In the genomic region with DNA sequence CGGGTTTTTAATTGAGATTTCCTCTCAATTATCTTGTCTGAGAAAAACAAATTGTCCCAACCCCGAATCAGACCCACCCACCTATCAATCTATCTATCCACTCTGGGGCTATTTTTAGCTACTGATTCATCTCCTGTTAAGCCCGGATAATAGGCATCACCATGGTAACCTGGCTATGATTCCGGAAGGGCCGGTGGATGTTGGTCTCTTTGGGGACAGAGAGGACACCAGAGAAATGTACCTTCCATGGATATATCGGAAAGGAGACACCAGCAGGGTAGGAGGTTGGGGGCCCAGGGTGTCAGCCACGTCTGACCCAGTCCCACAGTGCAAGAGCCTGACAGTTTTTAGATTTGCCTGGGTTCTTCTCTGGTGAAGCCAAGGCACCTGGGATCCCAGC, we compare ENCODE assay signal across 8 mouse cellular contexts. TPM values are rescaled to one million over a fixed set of nuclear protein-coding genes. Genes with fewer than 3 reads are reported as not detected.
DNase-seq lines count a peak whose midpoint lies in the region; ATAC-seq and TF ChIP-seq lines count a peak whose summit lies in the region.

No protein-coding gene starts in this region.

- no peak overlapping the region for H3K9ac ChIP-seq in heart, adult 2 months (ENCODE audit: low read depth, low read length)
- H3K9ac ChIP-seq in forebrain, embryonic 12.5 days, result no peak overlapping the region
- H3K9ac ChIP-seq in midbrain, embryonic 13.5 days (replicated peaks), result peak overlapping the region; percentile 28; the same call in 1 of the 2 replicates

- no peak for TF ChIP-seq CTCF in heart, adult 2 months (IDR thresholded peaks at IDR 0.05)
- TF ChIP-seq CTCF in lung, adult 2 months (IDR thresholded peaks at IDR 0.05; ENCODE audit: insufficient read depth, low read length), result no peak

- no peak for TF ChIP-seq EP300 in heart, adult 2 months (IDR thresholded peaks at IDR 0.05; ENCODE audit: insufficient read depth, low read depth, low read length)

- no peaks in the 10 kb centered on the region for H3K79me2 ChIP-seq in heart, adult 2 months (replicated peaks; ENCODE audit: control insufficient read depth, insufficient read depth, low read length)

- peak overlapping the region; percentile 36 for H3K4me2 ChIP-seq in forebrain, embryonic 12.5 days
- peak overlapping the region; percentile 39 for H3K4me2 ChIP-seq in midbrain, embryonic 13.5 days (replicated peaks)

- no peak for DNase-seq in heart, adult 2 months
- DNase-seq in heart, postnatal 25 days (ENCODE audit: low spot score), result no peak
- peak; percentile 75 for DNase-seq in Muller cell, postnatal 12 days (ENCODE audit: inconsistent ontology term)
- no peak for DNase-seq in gastrocnemius, postnatal 36 days
- no peak for DNase-seq in lung, adult 2 months

- peak; percentile 67 for ATAC-seq in forebrain, embryonic 12.5 days (ENCODE audit: low FRiP score)
- ATAC-seq in midbrain, embryonic 13.5 days, result peak; percentile 62
- ATAC-seq in monocyte, adult 5-6 weeks (replicated peaks; ENCODE audit: insufficient number of reproducible peaks, low FRiP score, low TSS enrichment, poor library complexity, severe bottlenecking), result no peak

- peak overlapping the region; percentile 5; the same call in 1 of the 2 replicates for H3K27ac ChIP-seq in heart, adult 2 months
- H3K27ac ChIP-seq in forebrain, embryonic 12.5 days, result peak overlapping the region; percentile 81
- peak overlapping the region; percentile 83 for H3K27ac ChIP-seq in midbrain, embryonic 13.5 days

- no peak for TF ChIP-seq POLR2A in heart, adult 2 months (IDR thresholded peaks at IDR 0.05; ENCODE audit: insufficient read depth, low read depth, low read length)
- TF ChIP-seq POLR2A in lung, adult 2 months (IDR thresholded peaks at IDR 0.05; ENCODE audit: borderline replicate concordance, extremely low read depth, low read depth, low read length), result no peak

- 0 out of 2 replicates have a peak, but pooled peaks cover 3% of the 10 kb centered on the region for H3K9me3 ChIP-seq in forebrain, embryonic 12.5 days
- no peaks in the 10 kb centered on the region for H3K9me3 ChIP-seq in midbrain, embryonic 13.5 days

- intact Hi-C loops in heart, adult 2 months (cut with DNase I), result no loop called here
- intact Hi-C loops in heart, postnatal 25 days (cut with DNase I), result no loop called here
- intact Hi-C loops in gastrocnemius, postnatal 36 days (cut with DNase I), result no loop called here

- H3K27me3 ChIP-seq in heart, adult 2 months (ENCODE audit: control insufficient read depth, insufficient read depth, low read length), result no peaks in the 10 kb centered on the region
- no peaks in the 10 kb centered on the region; the same call in 1 of the 2 replicates for H3K27me3 ChIP-seq in forebrain, embryonic 12.5 days
- H3K27me3 ChIP-seq in midbrain, embryonic 13.5 days, result no peaks in the 10 kb centered on the region

- H3K4me1 ChIP-seq in heart, adult 2 months (ENCODE audit: control insufficient read depth, insufficient read depth, low read length), result peaks cover 6% of the 10 kb centered on the region; the same call in 1 of the 2 replicates
- peaks cover 36% of the 10 kb centered on the region for H3K4me1 ChIP-seq in forebrain, embryonic 12.5 days
- peaks cover 31% of the 10 kb centered on the region for H3K4me1 ChIP-seq in midbrain, embryonic 13.5 days (replicated peaks)
- no peaks in the 10 kb centered on the region for H3K4me1 ChIP-seq in lung, adult 2 months (ENCODE audit: control insufficient read depth, insufficient read depth, low read length)

- H3K36me3 ChIP-seq in heart, adult 2 months (ENCODE audit: control insufficient read depth, insufficient read depth, low read length), result no peaks in the 10 kb centered on the region
- no peaks in the 10 kb centered on the region for H3K36me3 ChIP-seq in forebrain, embryonic 12.5 days (replicated peaks)
- H3K36me3 ChIP-seq in midbrain, embryonic 13.5 days, result no peaks in the 10 kb centered on the region

- 34% methylated on average over 7 of the region's 7 CpGs for WGBS in heart, adult 2 months
- 15% methylated on average over 7 of the region's 7 CpGs for WGBS in forebrain, embryonic 12.5 days
- 9% methylated on average over 7 of the region's 7 CpGs for WGBS in midbrain, embryonic 13.5 days
- WGBS in lung, adult 2 months, result 29% methylated on average over 7 of the region's 7 CpGs

- no peak overlapping the region for H3K4me3 ChIP-seq in heart, adult 2 months
- H3K4me3 ChIP-seq in forebrain, embryonic 12.5 days (replicated peaks), result no peak overlapping the region
- 0 out of 2 replicates have a peak overlapping the region, but pooled peaks have one; percentile 3 for H3K4me3 ChIP-seq in midbrain, embryonic 13.5 days (replicated peaks)
- no peak overlapping the region for H3K4me3 ChIP-seq in lung, adult 2 months (replicated peaks; ENCODE audit: extremely low read depth, low read depth, low read length)

RNA-seq across cellular contexts. Expression of a gene that starts 18.2 kb away (rescaled TPM):
- total RNA-seq in heart, adult 2 months (2021), result under 1 TPM; 0.18 to 0.91 TPM
- 0.91 and 1.7 TPM in 2 replicates for polyA plus RNA-seq in heart, adult 2 months (2012; rRNA removed)
- total RNA-seq in heart, postnatal 25 days (2021), result under 1 TPM; 0.36 to 0.39 TPM
- polyA plus RNA-seq in forebrain, embryonic 12.5 days (2016; fragmentation: Nextera tagmentation; extraction: Ambion mirVana), result 0.29 and 0.49 TPM in 2 replicates
- polyA plus RNA-seq in midbrain, embryonic 13.5 days (2015; fragmentation: Nextera tagmentation; extraction: Ambion mirVana), result 1.6 and 1.9 TPM in 2 replicates
- 3.8 to 29.8 TPM (median 13.9 TPM) in 3 replicates for total RNA-seq in monocyte, adult 5-6 weeks (2017)
- under 1 TPM in 1 of 2 experiments, not detected in 1; 0.23 TPM for total RNA-seq in gastrocnemius, postnatal 36 days (2021)
- 1.3 and 1.7 TPM in 2 replicates for polyA plus RNA-seq in lung, adult 2 months (2012; rRNA removed)

RNA-seq across cellular contexts. Expression of a gene that starts 22.7 kb away (rescaled TPM):
- total RNA-seq in heart, adult 2 months (2021), result under 1 TPM; 0.27 to 0.91 TPM
- polyA plus RNA-seq in heart, adult 2 months (2012; rRNA removed), result 2.3 and 5.3 TPM in 2 replicates
- total RNA-seq in heart, postnatal 25 days (2021), result 1 to 10 TPM in 1 of 2 experiments, under 1 TPM in 1; 0.56 to 1.1 TPM
- 1.7 and 1.9 TPM in 2 replicates for polyA plus RNA-seq in forebrain, embryonic 12.5 days (2016; fragmentation: Nextera tagmentation; extraction: Ambion mirVana)
- 0.77 and 1.0 TPM in 2 replicates for polyA plus RNA-seq in midbrain, embryonic 13.5 days (2015; fragmentation: Nextera tagmentation; extraction: Ambion mirVana)
- not detected in 3 replicates for total RNA-seq in monocyte, adult 5-6 weeks (2017)
- total RNA-seq in gastrocnemius, postnatal 36 days (2021), result 1 to 10 TPM; 2.8 to 3.0 TPM
- 35.3 and 45.2 TPM in 2 replicates for polyA plus RNA-seq in lung, adult 2 months (2012; rRNA removed)

RNA-seq across cellular contexts. Expression of a gene that starts 33.3 kb away (rescaled TPM):
- 100 to 1,000 TPM; 418 to 463 TPM for total RNA-seq in heart, adult 2 months (2021)
- polyA plus RNA-seq in heart, adult 2 months (2012; rRNA removed), result 440 and 616 TPM in 2 replicates
- 100 to 1,000 TPM; 426 to 434 TPM for total RNA-seq in heart, postnatal 25 days (2021)
- 1,076 and 1,105 TPM in 2 replicates for polyA plus RNA-seq in forebrain, embryonic 12.5 days (2016; fragmentation: Nextera tagmentation; extraction: Ambion mirVana)
- polyA plus RNA-seq in midbrain, embryonic 13.5 days (2015; fragmentation: Nextera tagmentation; extraction: Ambion mirVana), result 776 and 798 TPM in 2 replicates
- 1,374 to 1,974 TPM (median 1,861 TPM) in 3 replicates for total RNA-seq in monocyte, adult 5-6 weeks (2017)
- 100 to 1,000 TPM; 328 to 417 TPM for total RNA-seq in gastrocnemius, postnatal 36 days (2021)
- 1,500 and 2,209 TPM in 2 replicates for polyA plus RNA-seq in lung, adult 2 months (2012; rRNA removed)

RNA-seq across cellular contexts. Expression of a gene that starts 50.6 kb away (rescaled TPM):
- 10 to 100 TPM; 35.4 to 55.0 TPM for total RNA-seq in heart, adult 2 months (2021)
- polyA plus RNA-seq in heart, adult 2 months (2012; rRNA removed), result 80.1 and 103 TPM in 2 replicates
- 10 to 100 TPM; 29.6 to 30.7 TPM for total RNA-seq in heart, postnatal 25 days (2021)
- 0.17 and 0.52 TPM in 2 replicates for polyA plus RNA-seq in forebrain, embryonic 12.5 days (2016; fragmentation: Nextera tagmentation; extraction: Ambion mirVana)
- polyA plus RNA-seq in midbrain, embryonic 13.5 days (2015; fragmentation: Nextera tagmentation; extraction: Ambion mirVana), result not detected in 2 replicates
- total RNA-seq in monocyte, adult 5-6 weeks (2017), result not detected in 3 replicates
- total RNA-seq in gastrocnemius, postnatal 36 days (2021), result 10 to 100 TPM; 11.7 to 14.6 TPM
- 210 and 267 TPM in 2 replicates for polyA plus RNA-seq in lung, adult 2 months (2012; rRNA removed)

Comparison
In these comparisons a context has a peak if more than half of its experiments do, and no peak if none do; other contexts are left out.
1. H3K27ac ChIP-seq: peak in every context shown above with its lines; median percentile 83 in midbrain, embryonic 13.5 days; 81 in forebrain, embryonic 12.5 days; 5 in heart, adult 2 months.